Mouse (Mus musculus): ENCODE measurements at regions not wholly inside any gene's neighbourhood (a gene's known extent, or its start where the extent isn't known, plus 50 kb on each side); places are given as distances from the start of the nearest gene placed in this dataset.

GRCm38 (mm10) chr3:8310379-8311128, 1299.3 kb downstream of the Zfp704 start:
- H3K9ac ChIP-seq: no peak overlapping the region
- WGBS: 48% methylated on average over 4 of the region's 4 CpGs
- H3K27ac ChIP-seq (replicated peaks): peak overlapping the region; percentile 20; the same call in 1 of the 2 replicates
- peak; percentile 87 for ATAC-seq (ENCODE audit: low read depth)
- H3K4me3 ChIP-seq: no peak overlapping the region
- no peak overlapping the region for H3K4me2 ChIP-seq
- peaks cover 10% of the 10 kb centered on the region; the same call in 1 of the 2 replicates for H3K4me1 ChIP-seq (replicated peaks)
- H3K9me3 ChIP-seq: no peaks in the 10 kb centered on the region
- no peaks in the 10 kb centered on the region for H3K27me3 ChIP-seq
- no peaks in the 10 kb centered on the region for H3K36me3 ChIP-seq

DNA sequence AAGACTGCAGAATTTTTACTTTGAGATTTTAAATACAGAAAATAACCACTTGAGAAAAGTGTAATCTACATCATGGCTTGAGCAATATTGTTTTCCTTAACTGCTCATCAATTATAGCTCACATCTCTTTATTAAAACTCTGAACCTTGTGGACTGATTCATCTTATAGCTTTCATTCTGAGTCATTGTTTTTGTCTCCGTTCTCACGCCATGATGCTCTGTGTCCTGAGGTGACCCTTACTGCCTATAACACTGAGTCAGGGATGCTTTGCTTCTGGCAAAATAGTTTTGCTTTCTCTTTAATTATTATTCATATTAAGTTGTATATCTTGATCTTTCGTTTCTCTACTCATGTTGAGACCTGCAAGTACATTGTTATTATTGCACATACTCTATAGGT, 1302.6 kb downstream of the Zfp704 start:
- H3K4me3 ChIP-seq: no peak overlapping the region
- no peak for ATAC-seq (ENCODE audit: low read depth)
- H3K9ac ChIP-seq: no peak overlapping the region
- H3K9me3 ChIP-seq: no peaks in the 10 kb centered on the region
- no peaks in the 10 kb centered on the region for H3K36me3 ChIP-seq
- no peaks in the 10 kb centered on the region for H3K27me3 ChIP-seq
- no peak overlapping the region for H3K27ac ChIP-seq (replicated peaks)
- 79% methylated on average over 3 of the region's 3 CpGs for WGBS
- H3K4me1 ChIP-seq (replicated peaks): peaks cover 10% of the 10 kb centered on the region; the same call in 1 of the 2 replicates
- no peak overlapping the region for H3K4me2 ChIP-seq

DNA sequence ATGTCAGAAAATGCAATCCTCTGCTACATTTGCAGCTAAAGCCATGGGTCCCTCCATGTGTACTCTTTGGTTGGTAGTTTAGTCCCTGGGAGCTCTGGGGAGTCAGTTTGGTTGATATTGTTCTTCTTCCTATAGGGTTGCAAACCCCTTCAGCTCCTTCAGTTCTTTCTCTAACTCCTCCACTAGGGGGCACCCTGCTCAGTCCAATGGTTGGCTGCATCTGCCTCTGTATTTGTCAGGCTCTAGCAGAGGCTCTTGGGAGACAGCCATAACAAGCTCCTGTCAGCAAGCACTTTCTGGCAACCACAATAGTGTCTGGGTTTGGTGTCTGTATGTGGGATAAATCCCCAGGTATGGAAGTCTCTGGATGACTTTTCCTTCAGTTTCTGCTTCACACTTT, 1305.1 kb downstream of the Zfp704 start:
- H3K4me1 ChIP-seq (replicated peaks): no peaks in the 10 kb centered on the region
- no peak overlapping the region for H3K4me3 ChIP-seq
- no peaks in the 10 kb centered on the region for H3K9me3 ChIP-seq
- H3K9ac ChIP-seq: no peak overlapping the region
- H3K4me2 ChIP-seq: no peak overlapping the region
- no peak for ATAC-seq (ENCODE audit: low read depth)
- no peaks in the 10 kb centered on the region for H3K27me3 ChIP-seq
- H3K27ac ChIP-seq (replicated peaks): no peak overlapping the region
- H3K36me3 ChIP-seq: no peaks in the 10 kb centered on the region

- Histone ChIP-seq H3K4me1 (replicated peaks) (no peaks in the 10 kb centered on the region), H3K27me3 (no peaks in the 10 kb centered on the region), H3K36me3 (no peaks in the 10 kb centered on the region), H3K4me3 (no peak overlapping the region), H3K4me2 (no peak overlapping the region), H3K9ac (no peak overlapping the region), H3K27ac (replicated peaks) (no peak overlapping the region), H3K9me3 (no peaks in the 10 kb centered on the region)
- no peak for ATAC-seq (ENCODE audit: low read depth)
- WGBS: 93% methylated on average over 1 of the region's 1 CpGs
Observed at GRCm38 (mm10) chr3:8293036-8293435, 1316.8 kb downstream of the Zfp704 start.

DNA sequence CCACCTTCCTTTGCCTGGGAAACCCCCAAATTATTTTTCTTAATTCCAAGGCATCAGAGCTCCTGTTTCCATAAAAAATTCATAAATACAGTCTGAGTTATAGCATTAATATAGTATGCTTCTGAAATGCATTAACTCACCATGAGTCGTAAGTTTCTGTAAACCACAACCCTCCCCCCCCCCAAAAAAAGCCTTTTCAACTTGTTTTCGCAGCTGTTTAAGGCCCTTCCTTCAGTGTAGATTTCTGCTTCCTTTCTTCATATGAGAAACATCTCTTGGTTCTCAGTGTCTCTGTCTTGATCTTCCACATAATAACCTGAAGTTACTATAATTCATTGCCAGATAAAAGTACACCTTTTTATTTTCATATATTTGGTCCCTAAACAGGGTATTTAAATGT, 1320.3 kb downstream of the Zfp704 start:
- no peak overlapping the region for H3K4me2 ChIP-seq
- no peaks in the 10 kb centered on the region for H3K36me3 ChIP-seq
- H3K4me3 ChIP-seq: no peak overlapping the region
- H3K27ac ChIP-seq (replicated peaks): no peak overlapping the region
- no peak overlapping the region for H3K9ac ChIP-seq
- ATAC-seq (ENCODE audit: low read depth): no peak
- H3K27me3 ChIP-seq: no peaks in the 10 kb centered on the region
- no peaks in the 10 kb centered on the region for H3K4me1 ChIP-seq (replicated peaks)
- H3K9me3 ChIP-seq: no peaks in the 10 kb centered on the region
- 73% methylated on average over 2 of the region's 2 CpGs for WGBS

DNA sequence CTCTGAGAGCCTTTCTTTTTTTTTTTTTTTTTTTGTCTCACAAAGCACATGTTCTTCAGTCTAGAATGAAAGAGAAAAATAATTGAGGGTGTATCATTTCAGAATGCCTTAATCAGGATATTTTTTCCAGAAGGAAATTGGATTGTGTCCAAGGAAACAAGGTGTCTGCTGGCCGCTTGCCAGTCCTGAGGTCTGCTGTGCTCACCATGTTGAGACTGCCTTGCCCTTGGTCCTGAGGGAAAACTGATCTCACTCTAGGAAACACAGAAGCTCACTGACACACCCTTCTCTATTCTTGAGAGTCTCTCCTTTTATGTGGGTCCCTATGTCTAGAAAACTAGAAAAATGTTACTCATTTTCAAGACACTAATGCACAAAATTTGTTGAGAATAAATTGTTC, 1321.4 kb downstream of the Zfp704 start:
- Histone ChIP-seq H3K4me2 (no peak overlapping the region), H3K27ac (replicated peaks) (no peak overlapping the region), H3K9me3 (no peaks in the 10 kb centered on the region), H3K4me3 (no peak overlapping the region), H3K4me1 (replicated peaks) (no peaks in the 10 kb centered on the region), H3K36me3 (no peaks in the 10 kb centered on the region), H3K9ac (no peak overlapping the region), H3K27me3 (no peaks in the 10 kb centered on the region)
- WGBS: 79% methylated on average over 1 of the region's 1 CpGs
- ATAC-seq (ENCODE audit: low read depth): no peak

- no peaks in the 10 kb centered on the region for H3K4me1 ChIP-seq (replicated peaks)
- ATAC-seq (ENCODE audit: low read depth): no peak
- H3K36me3 ChIP-seq: no peaks in the 10 kb centered on the region
- H3K4me2 ChIP-seq: no peak overlapping the region
- no peaks in the 10 kb centered on the region for H3K9me3 ChIP-seq
- H3K4me3 ChIP-seq: no peak overlapping the region
- H3K27ac ChIP-seq (replicated peaks): no peak overlapping the region
- WGBS: 69% methylated on average over 14 of the region's 14 CpGs
- no peaks in the 10 kb centered on the region for H3K27me3 ChIP-seq
- no peak overlapping the region for H3K9ac ChIP-seq
Observed at GRCm38 (mm10) chr3:8284655-8285428, 1325.0 kb downstream of the Zfp704 start.

DNA sequence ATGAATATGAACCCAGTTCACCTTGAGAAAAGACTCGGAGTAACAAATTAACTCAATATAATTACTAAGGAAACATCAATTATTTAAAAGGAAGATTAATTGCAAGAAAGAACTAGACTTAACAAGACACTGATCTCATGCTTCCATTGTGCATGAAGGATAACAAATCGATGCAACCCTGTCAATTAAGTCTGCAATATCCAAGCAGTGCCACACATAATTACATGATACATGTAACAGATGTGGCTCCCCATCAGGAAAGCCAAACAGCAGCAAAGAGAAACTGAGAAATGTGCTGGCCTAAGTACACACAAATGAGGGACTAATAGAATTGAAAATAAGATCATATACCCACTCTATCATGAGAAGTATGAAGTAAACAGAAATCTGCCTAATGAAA, 1327.5 kb downstream of the Zfp704 start:
- Histone ChIP-seq H3K4me3 (no peak overlapping the region), H3K4me1 (replicated peaks) (no peaks in the 10 kb centered on the region), H3K36me3 (no peaks in the 10 kb centered on the region), H3K27ac (replicated peaks) (no peak overlapping the region), H3K9ac (no peak overlapping the region), H3K9me3 (no peaks in the 10 kb centered on the region), H3K4me2 (no peak overlapping the region), H3K27me3 (no peaks in the 10 kb centered on the region)
- 0 out of 2 replicates have a peak, but pooled peaks have one; percentile 50 for ATAC-seq (ENCODE audit: low read depth)
- WGBS: 48% methylated on average over 2 of the region's 2 CpGs

DNA sequence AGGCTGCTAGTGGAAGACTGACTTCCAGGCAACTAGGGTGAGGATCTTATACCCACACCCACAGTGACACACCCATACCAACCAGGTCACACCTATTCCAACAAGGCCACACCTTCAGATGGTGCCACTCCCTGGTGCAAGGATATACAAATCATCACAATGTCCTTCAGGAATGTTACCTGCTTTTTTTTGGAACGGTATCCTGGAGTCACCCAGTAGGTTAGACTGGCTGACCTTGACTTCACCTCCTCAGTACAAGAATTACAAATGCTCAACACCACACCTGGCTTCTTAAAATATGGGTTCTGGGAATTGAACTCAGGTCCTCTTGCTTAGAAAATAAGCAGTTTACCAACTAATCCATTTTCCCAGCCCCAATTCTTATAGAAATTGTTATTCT, 1333.2 kb downstream of the Zfp704 start:
- no peak overlapping the region for H3K4me3 ChIP-seq
- no peak overlapping the region for H3K9ac ChIP-seq
- no peak overlapping the region for H3K27ac ChIP-seq (replicated peaks)
- no peak overlapping the region for H3K4me2 ChIP-seq
- H3K36me3 ChIP-seq: no peaks in the 10 kb centered on the region
- no peaks in the 10 kb centered on the region for H3K9me3 ChIP-seq
- ATAC-seq (ENCODE audit: low read depth): no peak
- WGBS: 77% methylated on average over 1 of the region's 1 CpGs
- no peaks in the 10 kb centered on the region for H3K4me1 ChIP-seq (replicated peaks)
- H3K27me3 ChIP-seq: no peaks in the 10 kb centered on the region

DNA sequence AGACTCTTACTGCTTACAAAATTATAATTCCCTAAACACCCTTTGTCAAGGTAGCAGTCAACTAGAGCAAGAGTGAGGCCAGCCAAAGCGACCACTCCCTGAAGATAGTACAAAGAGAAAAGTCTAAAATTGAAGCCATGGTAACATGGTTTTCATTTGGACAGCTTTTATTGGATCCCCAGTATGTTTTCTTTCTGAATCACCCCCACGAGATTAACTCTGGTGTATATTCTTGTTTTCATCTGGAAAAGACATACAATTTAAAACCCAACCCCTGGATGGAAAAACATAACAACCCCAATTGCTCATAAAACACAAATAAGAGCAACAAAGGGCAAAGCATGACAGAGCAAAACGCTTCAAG, 1339.0 kb downstream of the Zfp704 start:
- no peak overlapping the region for H3K9ac ChIP-seq
- no peaks in the 10 kb centered on the region for H3K27me3 ChIP-seq
- no peaks in the 10 kb centered on the region for H3K9me3 ChIP-seq
- ATAC-seq (ENCODE audit: low read depth): 0 out of 2 replicates have a peak, but pooled peaks have one; percentile 36
- no peak overlapping the region for H3K27ac ChIP-seq (replicated peaks)
- H3K4me2 ChIP-seq: no peak overlapping the region
- no peaks in the 10 kb centered on the region for H3K36me3 ChIP-seq
- 0 out of 2 replicates have a peak, but pooled peaks cover 5% of the 10 kb centered on the region for H3K4me1 ChIP-seq (replicated peaks)
- H3K4me3 ChIP-seq: no peak overlapping the region
- 66% methylated on average over 3 of the region's 3 CpGs for WGBS

- 50% methylated on average over 1 of the region's 1 CpGs for WGBS
- Histone ChIP-seq H3K4me1 (replicated peaks) (0 out of 2 replicates have a peak, but pooled peaks cover 5% of the 10 kb centered on the region), H3K27ac (replicated peaks) (no peak overlapping the region), H3K4me3 (no peak overlapping the region), H3K9me3 (no peaks in the 10 kb centered on the region), H3K36me3 (no peaks in the 10 kb centered on the region), H3K9ac (no peak overlapping the region), H3K27me3 (no peaks in the 10 kb centered on the region), H3K4me2 (no peak overlapping the region)
- 0 out of 2 replicates have a peak, but pooled peaks have one; percentile 19 for ATAC-seq (ENCODE audit: low read depth)
Observed at GRCm38 (mm10) chr3:8270009-8270934, 1339.6 kb downstream of the Zfp704 start.

- Histone ChIP-seq H3K36me3 (no peaks in the 10 kb centered on the region), H3K27me3 (no peaks in the 10 kb centered on the region), H3K4me1 (replicated peaks) (0 out of 2 replicates have a peak, but pooled peaks cover 4% of the 10 kb centered on the region), H3K4me2 (no peak overlapping the region), H3K4me3 (no peak overlapping the region), H3K27ac (replicated peaks) (no peak overlapping the region), H3K9ac (no peak overlapping the region), H3K9me3 (no peaks in the 10 kb centered on the region)
- 81% methylated on average over 3 of the region's 3 CpGs for WGBS
- ATAC-seq (ENCODE audit: low read depth): no peak
Observed at GRCm38 (mm10) chr3:8265783-8266182, 1344.1 kb downstream of the Zfp704 start.
